Mouse (Mus musculus): ENCODE measurements around the gene Dzip3. TPM values are rescaled to one million over a fixed set of nuclear protein-coding genes. Genes with fewer than 3 reads are reported as not detected.

Dzip3 gene
- polyA plus RNA-seq, 1 experiment from 2014 or later, result 50.6 TPM

DNA sequence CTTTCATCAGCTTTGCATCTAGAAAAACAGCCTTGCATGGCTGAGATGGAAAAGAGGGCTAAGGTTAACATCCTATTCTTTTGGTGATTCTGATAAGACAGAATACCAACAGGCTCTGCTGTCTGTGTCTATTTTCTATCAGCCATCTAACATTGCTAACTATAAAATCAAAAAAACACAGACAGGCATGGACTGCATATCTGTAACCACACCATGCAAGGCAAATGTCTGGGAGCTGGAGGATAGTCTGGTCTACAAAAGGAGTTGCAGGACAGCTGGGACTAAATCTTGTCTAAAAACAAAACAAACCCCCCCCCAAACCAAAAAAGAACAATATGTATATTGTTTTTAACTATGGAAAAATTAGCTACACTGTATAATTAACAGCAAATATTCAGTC, 14.0 kb downstream of the Dzip3 start:
- Histone ChIP-seq H3K4me1 (no peaks in the 10 kb centered on the region), H3K4me2 (no peak overlapping the region), H3K9ac (no peak overlapping the region), H3K36me3 (replicated peaks) (peaks cover 30% of the 10 kb centered on the region), H3K9me3 (no peaks in the 10 kb centered on the region), H3K4me3 (replicated peaks) (no peak overlapping the region), H3K27me3 (no peaks in the 10 kb centered on the region), H3K27ac (no peak overlapping the region)
- ATAC-seq (ENCODE audit: low FRiP score), result no peak

- Histone ChIP-seq H3K9me3 (no peaks in the 10 kb centered on the region), H3K9ac (no peak overlapping the region), H3K4me1 (no peaks in the 10 kb centered on the region), H3K4me3 (replicated peaks) (no peak overlapping the region), H3K4me2 (no peak overlapping the region), H3K27ac (no peak overlapping the region), H3K36me3 (replicated peaks) (peaks cover 26% of the 10 kb centered on the region), H3K27me3 (no peaks in the 10 kb centered on the region)
- ATAC-seq (ENCODE audit: low FRiP score), result no peak
- 100% methylated on average over 1 of the region's 1 CpGs for WGBS
Observed at GRCm38 (mm10) chr16:48973548-48973947, 20.4 kb downstream of the Dzip3 start.

- Histone ChIP-seq H3K36me3 (replicated peaks) (peaks cover 21% of the 10 kb centered on the region), H3K27ac (no peak overlapping the region), H3K27me3 (no peaks in the 10 kb centered on the region), H3K4me2 (no peak overlapping the region), H3K9me3 (no peaks in the 10 kb centered on the region), H3K9ac (no peak overlapping the region), H3K4me1 (no peaks in the 10 kb centered on the region), H3K4me3 (replicated peaks) (no peak overlapping the region)
- 96% methylated on average over 2 of the region's 2 CpGs for WGBS
- ATAC-seq (ENCODE audit: low FRiP score), result no peak
Observed at GRCm38 (mm10) chr16:48972996-48973395, 21.0 kb downstream of the Dzip3 start.

- H3K36me3 ChIP-seq (replicated peaks), result peaks cover 30% of the 10 kb centered on the region
- no peaks in the 10 kb centered on the region for H3K9me3 ChIP-seq
- no peaks in the 10 kb centered on the region for H3K4me1 ChIP-seq
- ATAC-seq (ENCODE audit: low FRiP score), result no peak
- H3K27me3 ChIP-seq, result no peaks in the 10 kb centered on the region
- WGBS, result 77% methylated on average over 1 of the region's 1 CpGs
- H3K27ac ChIP-seq, result no peak overlapping the region
- H3K4me2 ChIP-seq, result no peak overlapping the region
- no peak overlapping the region for H3K9ac ChIP-seq
- H3K4me3 ChIP-seq (replicated peaks), result no peak overlapping the region
Observed at GRCm38 (mm10) chr16:48941805-48942204, 52.2 kb downstream of the Dzip3 start.

- Histone ChIP-seq H3K9ac (no peak overlapping the region), H3K4me3 (replicated peaks) (no peak overlapping the region), H3K36me3 (replicated peaks) (peaks cover 42% of the 10 kb centered on the region), H3K27ac (no peak overlapping the region), H3K4me1 (no peaks in the 10 kb centered on the region), H3K4me2 (no peak overlapping the region), H3K27me3 (no peaks in the 10 kb centered on the region), H3K9me3 (no peaks in the 10 kb centered on the region)
- WGBS, result 96% methylated on average over 1 of the region's 1 CpGs
- ATAC-seq (ENCODE audit: low FRiP score), result no peak
Observed at GRCm38 (mm10) chr16:48923724-48924123, 70.2 kb downstream of the Dzip3 start.

GRCm38 (mm10) chr16:48913206-48913605, 80.8 kb downstream of the Dzip3 start:
- 94% methylated on average over 3 of the region's 3 CpGs for whole genome bisulfite sequencing
- no peaks in the 10 kb centered on the region for H3K27me3 ChIP-seq
- no peak overlapping the region for H3K4me3 ChIP-seq (replicated peaks)
- H3K4me2 ChIP-seq, result no peak overlapping the region
- no peaks in the 10 kb centered on the region for H3K9me3 ChIP-seq
- no peaks in the 10 kb centered on the region for H3K4me1 ChIP-seq
- no peak for ATAC-seq (ENCODE audit: low FRiP score)
- H3K9ac ChIP-seq, result no peak overlapping the region
- H3K36me3 ChIP-seq (replicated peaks), result no peaks in the 10 kb centered on the region
- H3K27ac ChIP-seq, result no peak overlapping the region

DNA sequence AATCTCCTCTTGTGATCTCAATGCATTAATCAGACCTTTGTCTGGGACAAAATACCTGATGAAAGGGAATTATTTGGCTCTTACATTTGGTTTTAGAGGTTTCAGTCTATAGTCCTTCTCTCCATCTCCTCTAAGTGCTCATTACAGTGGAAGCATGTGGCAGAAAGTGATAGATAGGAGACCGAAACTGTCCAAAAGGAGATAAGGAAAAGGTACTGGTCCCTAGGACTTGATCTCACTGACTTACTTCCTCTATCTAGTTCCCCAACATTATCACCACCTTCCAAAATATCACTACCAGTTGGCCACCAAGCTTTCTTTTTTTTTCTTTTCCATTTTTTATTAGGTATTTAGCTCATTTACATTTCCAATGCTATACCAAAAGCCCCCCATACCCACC, 82.8 kb downstream of the Dzip3 start:
- no peak for ATAC-seq (ENCODE audit: low FRiP score)
- H3K9ac ChIP-seq, result no peak overlapping the region

GRCm38 (mm10) chr16:48899868-48900267, 94.1 kb downstream of the Dzip3 start:
- H3K36me3 ChIP-seq (replicated peaks), result no peaks in the 10 kb centered on the region
- 67% methylated on average over 1 of the region's 1 CpGs for WGBS

More for the DNA sequence above, 82.8 kb downstream of the Dzip3 start:
- H3K36me3 ChIP-seq (replicated peaks), result no peaks in the 10 kb centered on the region
- no peaks in the 10 kb centered on the region for H3K27me3 ChIP-seq
- no peak overlapping the region for H3K4me3 ChIP-seq (replicated peaks)
- H3K9me3 ChIP-seq, result no peaks in the 10 kb centered on the region
- H3K4me1 ChIP-seq, result no peaks in the 10 kb centered on the region
- H3K27ac ChIP-seq, result no peak overlapping the region
- WGBS, result 83% methylated on average over 1 of the region's 1 CpGs
- no peak overlapping the region for H3K4me2 ChIP-seq

GRCm38 (mm10) chr16:48890733-48891132, 103.2 kb downstream of the Dzip3 start:
- Histone ChIP-seq H3K4me2 (no peak overlapping the region), H3K36me3 (replicated peaks) (no peaks in the 10 kb centered on the region), H3K4me1 (no peaks in the 10 kb centered on the region), H3K27me3 (no peaks in the 10 kb centered on the region), H3K4me3 (replicated peaks) (no peak overlapping the region), H3K9ac (no peak overlapping the region), H3K27ac (no peak overlapping the region), H3K9me3 (no peaks in the 10 kb centered on the region)
- WGBS, result 78% methylated on average over 2 of the region's 2 CpGs
- no peak for ATAC-seq (ENCODE audit: low FRiP score)

More at GRCm38 (mm10) chr16:48899868-48900267, 94.1 kb downstream of the Dzip3 start:
- Histone ChIP-seq H3K4me2 (no peak overlapping the region), H3K9me3 (no peaks in the 10 kb centered on the region), H3K27me3 (no peaks in the 10 kb centered on the region), H3K4me3 (replicated peaks) (no peak overlapping the region), H3K27ac (no peak overlapping the region), H3K4me1 (no peaks in the 10 kb centered on the region), H3K9ac (no peak overlapping the region)
- ATAC-seq (ENCODE audit: low FRiP score), result no peak

Other genes starting within 250 kb of the Dzip3 start
- 0.04 TPM in 1 of 2 replicates, not detected in the other for gene Trat1, start 222.1 kb downstream of the Dzip3 start, polyA plus RNA-seq (2016; fragmentation: Nextera tagmentation; extraction: Ambion mirVana)
- gene Retnlb, start 177.3 kb downstream of the Dzip3 start, polyA plus RNA-seq (2016; fragmentation: Nextera tagmentation; extraction: Ambion mirVana), result not detected in 2 replicates
- not detected in 2 replicates for gene Retnla, start 151.6 kb downstream of the Dzip3 start, polyA plus RNA-seq (2016; fragmentation: Nextera tagmentation; extraction: Ambion mirVana)
- gene Retnlg, start 121.5 kb downstream of the Dzip3 start, polyA plus RNA-seq (2016; fragmentation: Nextera tagmentation; extraction: Ambion mirVana), result not detected in 2 replicates
- 52.3 and 54.5 TPM in 2 replicates for gene Cip2a, start within 50 bp of the Dzip3 start, polyA plus RNA-seq (2016; fragmentation: Nextera tagmentation; extraction: Ambion mirVana)
- gene Myh15, start 63.3 kb upstream of the Dzip3 start, polyA plus RNA-seq (2016; fragmentation: Nextera tagmentation; extraction: Ambion mirVana), result 0.04 and 0.05 TPM in 2 replicates